Mouse (Mus musculus): ENCODE results near the gene 0610030E20Rik.

The 0610030E20Rik gene

GRCm38 (mm10) chr6:72370091-72370490, 23.0 kb downstream of the 0610030E20Rik start:
- DNase-seq (ENCODE audit: low spot score in 2 of 2), result no peak

- DNase-seq (ENCODE audit: low spot score in 2 of 2), result no peak
These were observed 24.0 kb downstream of the 0610030E20Rik start for GRCm38 (mm10) chr6:72371147-72371546.

- no peak for DNase-seq (ENCODE audit: low spot score in 2 of 2)
These were observed 24.5 kb downstream of the 0610030E20Rik start for GRCm38 (mm10) chr6:72371571-72371970.

GRCm38 (mm10) chr6:72373184-72373583, 26.1 kb downstream of the 0610030E20Rik start:
- no peak for DNase-seq (ENCODE audit: low spot score in 2 of 2)

GRCm38 (mm10) chr6:72374206-72374605, 27.1 kb downstream of the 0610030E20Rik start:
- DNase-seq (ENCODE audit: low spot score in 2 of 2), result no peak

GRCm38 (mm10) chr6:72374820-72375563, 27.9 kb downstream of the 0610030E20Rik start:
- DNase-seq (ENCODE audit: low spot score in 2 of 2), result no peak

GRCm38 (mm10) chr6:72378510-72379234, 31.6 kb downstream of the 0610030E20Rik start:
- no peak for DNase-seq (ENCODE audit: low spot score in 2 of 2)

GRCm38 (mm10) chr6:72379377-72380130, 32.4 kb downstream of the 0610030E20Rik start:
- no peak for DNase-seq (ENCODE audit: low spot score in 2 of 2)

- peak; percentile 83 to 89 for DNase-seq (ENCODE audit: low spot score in 2 of 2)
These were observed 33.1 kb downstream of the 0610030E20Rik start, which contains the start of gene Vamp5 for GRCm38 (mm10) chr6:72380131-72380770. Vamp5 (minus strand) TSS chr6:72380468.

- DNase-seq (ENCODE audit: low spot score in 2 of 2), result no peak
These were observed 35.4 kb downstream of the 0610030E20Rik start for GRCm38 (mm10) chr6:72382494-72382893.

- DNase-seq (ENCODE audit: low spot score in 2 of 2), result no peak
These were observed 36.2 kb downstream of the 0610030E20Rik start for GRCm38 (mm10) chr6:72383142-72383820.

- no peak for DNase-seq (ENCODE audit: low spot score in 2 of 2)
These were observed 36.8 kb downstream of the 0610030E20Rik start for GRCm38 (mm10) chr6:72383952-72384351.

- DNase-seq (ENCODE audit: low spot score in 2 of 2), result no peak
These were observed 38.1 kb downstream of the 0610030E20Rik start for GRCm38 (mm10) chr6:72385258-72385657.

GRCm38 (mm10) chr6:72386561-72386960, 39.4 kb downstream of the 0610030E20Rik start:
- no peak for DNase-seq (ENCODE audit: low spot score in 2 of 2)

GRCm38 (mm10) chr6:72387816-72388215, 40.7 kb downstream of the 0610030E20Rik start:
- no peak for DNase-seq (ENCODE audit: low spot score in 2 of 2)

GRCm38 (mm10) chr6:72388266-72388665, 41.1 kb downstream of the 0610030E20Rik start:
- DNase-seq (ENCODE audit: low spot score in 2 of 2), result no peak

GRCm38 (mm10) chr6:72388791-72389329, 41.7 kb downstream of the 0610030E20Rik start:
- DNase-seq (ENCODE audit: low spot score in 2 of 2), result no peak

GRCm38 (mm10) chr6:72389471-72389940, 42.4 kb downstream of the 0610030E20Rik start:
- no peak for DNase-seq (ENCODE audit: low spot score in 2 of 2)

GRCm38 (mm10) chr6:72389941-72390771, 43.0 kb downstream of the 0610030E20Rik start, which contains the start of gene Vamp8:
Vamp8 (minus strand) TSS chr6:72390703.
- peak; percentile 45 to 52 for DNase-seq (ENCODE audit: low spot score in 2 of 2)

All from thymus, postnatal 10 days (tissue).